Mouse (Mus musculus): ENCODE results near the gene Nr1i3. TPM values are rescaled to one million over a fixed set of nuclear protein-coding genes. Genes with fewer than 3 reads are reported as not detected.

Nr1i3 gene
- polyA plus RNA-seq, 1 experiment from 2014 or later: 1.6 TPM

GRCm38 (mm10) chr1:171200769-171201168, 13.0 kb upstream of the Nr1i3 start:
- no peak overlapping the region for H3K4me2 ChIP-seq
- H3K4me1 ChIP-seq: peaks cover 6% of the 10 kb centered on the region
- WGBS: 95% methylated on average over 1 of the region's 1 CpGs
- H3K9me3 ChIP-seq: no peaks in the 10 kb centered on the region
- no peak overlapping the region for H3K9ac ChIP-seq
- H3K36me3 ChIP-seq: no peaks in the 10 kb centered on the region
- H3K27ac ChIP-seq: no peak overlapping the region
- ATAC-seq (ENCODE audit: insufficient read depth, low FRiP score, low read depth): no peak
- H3K4me3 ChIP-seq (replicated peaks): no peak overlapping the region
- peaks cover 5% of the 10 kb centered on the region for H3K27me3 ChIP-seq (replicated peaks)

GRCm38 (mm10) chr1:171203471-171204248, 10.1 kb upstream of the Nr1i3 start:
- 50% methylated on average over 10 of the region's 11 CpGs for WGBS
- Histone ChIP-seq H3K4me3 (replicated peaks) (no peak overlapping the region), H3K36me3 (no peaks in the 10 kb centered on the region), H3K9me3 (no peaks in the 10 kb centered on the region), H3K27ac (no peak overlapping the region), H3K4me1 (no peaks in the 10 kb centered on the region), H3K9ac (no peak overlapping the region), H3K27me3 (replicated peaks) (no peaks in the 10 kb centered on the region), H3K4me2 (no peak overlapping the region)
- no peak for ATAC-seq (ENCODE audit: insufficient read depth, low FRiP score, low read depth)

- 62% methylated on average over 7 of the region's 7 CpGs for WGBS
- H3K36me3 ChIP-seq: no peaks in the 10 kb centered on the region
- ATAC-seq (ENCODE audit: insufficient read depth, low FRiP score, low read depth): no peak
- H3K9ac ChIP-seq: no peak overlapping the region
- H3K27me3 ChIP-seq (replicated peaks): no peaks in the 10 kb centered on the region
- H3K4me2 ChIP-seq: no peak overlapping the region
- H3K4me1 ChIP-seq: no peaks in the 10 kb centered on the region
- H3K4me3 ChIP-seq (replicated peaks): no peak overlapping the region
- no peaks in the 10 kb centered on the region for H3K9me3 ChIP-seq
- no peak overlapping the region for H3K27ac ChIP-seq
Measured at GRCm38 (mm10) chr1:171204249-171204644, 9.5 kb upstream of the Nr1i3 start.

- no peaks in the 10 kb centered on the region for H3K4me1 ChIP-seq
- H3K27ac ChIP-seq: no peak overlapping the region
- no peak overlapping the region for H3K4me3 ChIP-seq (replicated peaks)
- no peaks in the 10 kb centered on the region; the same call in 1 of the 2 replicates for H3K27me3 ChIP-seq (replicated peaks)
- 75% methylated on average over 6 of the region's 6 CpGs for WGBS
- no peaks in the 10 kb centered on the region for H3K9me3 ChIP-seq
- no peaks in the 10 kb centered on the region for H3K36me3 ChIP-seq
- H3K4me2 ChIP-seq: no peak overlapping the region
- no peak overlapping the region for H3K9ac ChIP-seq
- ATAC-seq (ENCODE audit: insufficient read depth, low FRiP score, low read depth): no peak
Measured at GRCm38 (mm10) chr1:171205704-171206493, 7.9 kb upstream of the Nr1i3 start.

GRCm38 (mm10) chr1:171209409-171209808, 4.4 kb upstream of the Nr1i3 start:
- H3K4me1 ChIP-seq: no peaks in the 10 kb centered on the region
- no peaks in the 10 kb centered on the region for H3K36me3 ChIP-seq
- WGBS: 23% methylated on average over 4 of the region's 4 CpGs
- H3K4me3 ChIP-seq (replicated peaks): no peak overlapping the region
- H3K27ac ChIP-seq: no peak overlapping the region
- no peaks in the 10 kb centered on the region for H3K9me3 ChIP-seq
- H3K9ac ChIP-seq: no peak overlapping the region
- H3K27me3 ChIP-seq (replicated peaks): no peaks in the 10 kb centered on the region; the same call in 1 of the 2 replicates
- H3K4me2 ChIP-seq: no peak overlapping the region
- no peak for ATAC-seq (ENCODE audit: insufficient read depth, low FRiP score, low read depth)

- no peaks in the 10 kb centered on the region for H3K9me3 ChIP-seq
- H3K27me3 ChIP-seq (replicated peaks): no peaks in the 10 kb centered on the region; the same call in 1 of the 2 replicates
- H3K4me1 ChIP-seq: no peaks in the 10 kb centered on the region
- H3K4me2 ChIP-seq: no peak overlapping the region
- no peak overlapping the region for H3K9ac ChIP-seq
- WGBS: 38% methylated on average over 3 of the region's 3 CpGs
- no peak overlapping the region for H3K4me3 ChIP-seq (replicated peaks)
- H3K27ac ChIP-seq: no peak overlapping the region
- ATAC-seq (ENCODE audit: insufficient read depth, low FRiP score, low read depth): no peak
- H3K36me3 ChIP-seq: no peaks in the 10 kb centered on the region
Measured at GRCm38 (mm10) chr1:171212854-171213253, 916 bp upstream of the Nr1i3 start.

GRCm38 (mm10) chr1:171216241-171216955, 2.6 kb downstream of the Nr1i3 start:
- Histone ChIP-seq H3K36me3 (peaks cover 6% of the 10 kb centered on the region; the same call in 1 of the 2 replicates), H3K27ac (no peak overlapping the region), H3K9me3 (no peaks in the 10 kb centered on the region), H3K4me3 (replicated peaks) (no peak overlapping the region), H3K27me3 (replicated peaks) (no peaks in the 10 kb centered on the region), H3K9ac (no peak overlapping the region), H3K4me1 (peaks cover 5% of the 10 kb centered on the region), H3K4me2 (no peak overlapping the region)
- ATAC-seq (ENCODE audit: insufficient read depth, low FRiP score, low read depth): no peak
- WGBS: 83% methylated on average over 18 of the region's 18 CpGs

GRCm38 (mm10) chr1:171220871-171221270, 7.1 kb downstream of the Nr1i3 start:
- no peaks in the 10 kb centered on the region for H3K9me3 ChIP-seq
- H3K36me3 ChIP-seq: peaks cover 6% of the 10 kb centered on the region; the same call in 1 of the 2 replicates
- peak overlapping the region; percentile 84 for H3K4me2 ChIP-seq
- peak; percentile 6; the same call in 1 of the 2 replicates for ATAC-seq (ENCODE audit: insufficient read depth, low FRiP score, low read depth)
- no peak overlapping the region for H3K9ac ChIP-seq
- H3K4me3 ChIP-seq (replicated peaks): peak overlapping the region; percentile 59; the same call in 1 of the 2 replicates
- peaks cover 10% of the 10 kb centered on the region for H3K4me1 ChIP-seq
- H3K27me3 ChIP-seq (replicated peaks): no peaks in the 10 kb centered on the region
- WGBS: 7% methylated on average over 10 of the region's 10 CpGs
- H3K27ac ChIP-seq: no peak overlapping the region

GRCm38 (mm10) chr1:171221281-171222193, 7.8 kb downstream of the Nr1i3 start:
- Histone ChIP-seq H3K9me3 (no peaks in the 10 kb centered on the region), H3K27ac (peak overlapping the region; percentile 3; the same call in 1 of the 2 replicates), H3K4me3 (replicated peaks) (peak overlapping the region; percentile 59), H3K27me3 (replicated peaks) (no peaks in the 10 kb centered on the region), H3K9ac (peak overlapping the region; percentile 20; the same call in 1 of the 2 replicates), H3K4me1 (peaks cover 10% of the 10 kb centered on the region), H3K36me3 (peaks cover 6% of the 10 kb centered on the region; the same call in 1 of the 2 replicates), H3K4me2 (peak overlapping the region; percentile 84)
- whole genome bisulfite sequencing: 4% methylated on average over 22 of the region's 22 CpGs
- no peak for ATAC-seq (ENCODE audit: insufficient read depth, low FRiP score, low read depth)

- H3K27me3 ChIP-seq (replicated peaks): no peaks in the 10 kb centered on the region
- peaks cover 10% of the 10 kb centered on the region for H3K4me1 ChIP-seq
- 4% methylated on average over 28 of the region's 28 CpGs for WGBS
- peak within 1 kb of the TSS; percentile 59 for H3K4me3 ChIP-seq (replicated peaks)
- peaks cover 6% of the 10 kb centered on the region; the same call in 1 of the 2 replicates for H3K36me3 ChIP-seq
- ATAC-seq (ENCODE audit: insufficient read depth, low FRiP score, low read depth): peak; percentile 98
- peak within 1 kb of the TSS; percentile 46; the same call in 1 of the 2 replicates for H3K9ac ChIP-seq
- H3K9me3 ChIP-seq: no peaks in the 10 kb centered on the region
- peak within 1 kb of the TSS; percentile 84 for H3K4me2 ChIP-seq
- H3K27ac ChIP-seq: peak within 1 kb of the TSS; percentile 92
Measured at GRCm38 (mm10) chr1:171222238-171223155, 8.7 kb downstream of the Nr1i3 start, which contains the start of gene Tomm40l. Gene Tomm40l, minus strand, starts transcription at chr1:171222514.
